Mouse (Mus musculus): ENCODE measurements around the gene Mfng. TPM values are rescaled to one million over a fixed set of nuclear protein-coding genes. Genes with fewer than 3 reads are reported as not detected.

The Mfng gene
- polyA plus RNA-seq, 1 experiment from 2014 or later, result 13.7 TPM

GRCm38 (mm10) chr15:78785258-78785657 lies 12.0 kb upstream of the Mfng start:
- no peak overlapping the region for H3K27ac ChIP-seq (replicated peaks; ENCODE audit: low read depth, low read length)
- H3K9me3 ChIP-seq (ENCODE audit: control insufficient read depth, low read length), result no peaks in the 10 kb centered on the region
- WGBS, result 87% methylated on average over 7 of the region's 7 CpGs
- ATAC-seq (ENCODE audit: low read depth), result no peak
- no peaks in the 10 kb centered on the region for H3K36me3 ChIP-seq (ENCODE audit: control insufficient read depth, insufficient read depth, low read length)
- no peaks in the 10 kb centered on the region for H3K4me1 ChIP-seq (ENCODE audit: control insufficient read depth, insufficient read depth, low read length)
- H3K4me2 ChIP-seq (ENCODE audit: low read depth, low read length), result no peak overlapping the region
- no peak overlapping the region for H3K4me3 ChIP-seq (ENCODE audit: low read depth, low read length)
- H3K9ac ChIP-seq (ENCODE audit: low read depth, low read length), result no peak overlapping the region
- no peak for DNase-seq (ENCODE audit: low spot score)
- H3K27me3 ChIP-seq (replicated peaks; ENCODE audit: control insufficient read depth, insufficient read depth, low read length), result no peaks in the 10 kb centered on the region

- no peaks in the 10 kb centered on the region for H3K36me3 ChIP-seq (ENCODE audit: control insufficient read depth, insufficient read depth, low read length)
- no peak overlapping the region for H3K27ac ChIP-seq (replicated peaks; ENCODE audit: low read depth, low read length)
- H3K9ac ChIP-seq (ENCODE audit: low read depth, low read length), result no peak overlapping the region
- WGBS, result 61% methylated on average over 5 of the region's 5 CpGs
- H3K27me3 ChIP-seq (replicated peaks; ENCODE audit: control insufficient read depth, insufficient read depth, low read length), result no peaks in the 10 kb centered on the region
- H3K9me3 ChIP-seq (ENCODE audit: control insufficient read depth, low read length), result no peaks in the 10 kb centered on the region
- DNase-seq (ENCODE audit: low spot score) (no peak), ATAC-seq (ENCODE audit: low read depth) (no peak)
- no peak overlapping the region for H3K4me2 ChIP-seq (ENCODE audit: low read depth, low read length)
- H3K4me3 ChIP-seq (ENCODE audit: low read depth, low read length), result no peak overlapping the region
- no peaks in the 10 kb centered on the region for H3K4me1 ChIP-seq (ENCODE audit: control insufficient read depth, insufficient read depth, low read length)
Observed at GRCm38 (mm10) chr15:78784520-78784919, 11.2 kb upstream of the Mfng start.

DNA sequence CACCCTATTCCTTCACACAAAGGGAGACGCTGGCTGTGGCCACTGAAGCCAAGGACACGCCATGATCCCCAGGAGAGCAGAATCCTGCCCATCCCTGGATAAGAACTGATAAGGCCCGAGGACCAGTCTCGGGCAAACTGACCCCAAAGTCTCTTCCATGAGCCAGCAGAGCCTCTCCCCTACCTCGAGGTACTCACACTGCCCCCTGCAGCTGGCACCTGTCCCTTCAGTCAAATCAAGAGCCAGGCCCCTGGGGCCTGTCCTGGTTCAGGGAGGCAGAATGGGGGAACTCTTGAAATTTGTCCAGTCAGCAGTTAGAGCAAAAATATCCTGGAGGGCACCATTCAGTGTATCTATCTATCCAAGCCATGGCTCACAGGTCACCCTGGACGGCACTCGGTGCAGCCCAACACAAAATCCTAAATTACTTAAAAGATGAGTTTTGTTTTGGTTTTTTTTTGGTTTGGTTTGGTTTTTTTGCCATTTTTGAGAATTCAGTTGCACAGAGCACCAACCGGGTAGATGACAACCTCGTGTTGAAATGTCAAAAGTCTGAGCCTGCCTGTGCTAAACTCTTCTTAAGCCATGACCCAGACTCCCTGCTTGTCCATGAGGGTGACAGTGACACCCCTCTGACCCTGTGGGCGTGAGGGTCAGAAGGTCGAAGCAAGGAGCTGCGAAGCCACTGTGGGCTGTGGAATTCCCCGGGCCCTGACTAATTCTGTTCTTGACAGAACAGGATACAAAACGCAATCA lies 9.3 kb upstream of the Mfng start:
- ATAC-seq (ENCODE audit: low read depth) (no peak), DNase-seq (ENCODE audit: low spot score) (no peak)
- WGBS, result 63% methylated on average over 14 of the region's 14 CpGs
- H3K27me3 ChIP-seq (replicated peaks; ENCODE audit: control insufficient read depth, insufficient read depth, low read length), result no peaks in the 10 kb centered on the region
- H3K27ac ChIP-seq (replicated peaks; ENCODE audit: low read depth, low read length), result no peak overlapping the region
- no peaks in the 10 kb centered on the region for H3K4me1 ChIP-seq (ENCODE audit: control insufficient read depth, insufficient read depth, low read length)
- H3K9ac ChIP-seq (ENCODE audit: low read depth, low read length), result no peak overlapping the region
- no peaks in the 10 kb centered on the region for H3K9me3 ChIP-seq (ENCODE audit: control insufficient read depth, low read length)
- H3K36me3 ChIP-seq (ENCODE audit: control insufficient read depth, insufficient read depth, low read length), result no peaks in the 10 kb centered on the region
- no peak overlapping the region for H3K4me3 ChIP-seq (ENCODE audit: low read depth, low read length)
- no peak overlapping the region for H3K4me2 ChIP-seq (ENCODE audit: low read depth, low read length)

DNA sequence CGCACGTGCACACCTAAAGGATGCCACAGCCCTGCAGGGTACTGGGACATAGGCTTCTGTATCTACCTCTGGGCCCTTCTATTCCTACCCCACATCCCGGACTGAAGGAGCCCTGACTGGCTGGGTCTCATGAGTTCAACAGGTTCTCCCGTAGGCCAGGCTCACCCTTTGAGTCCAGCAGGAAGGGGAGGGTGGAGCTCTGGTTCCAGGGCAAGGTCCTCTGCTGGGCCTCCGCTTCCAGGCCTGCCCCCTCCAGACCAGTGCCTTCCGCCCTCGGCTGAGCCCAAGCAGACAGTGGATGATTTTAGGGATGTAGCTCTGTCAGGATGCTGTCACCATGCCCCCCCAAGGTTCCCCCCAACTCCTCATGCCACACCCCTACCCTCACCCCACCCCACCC lies 7.6 kb upstream of the Mfng start:
- no peak for ATAC-seq (ENCODE audit: low read depth)

DNA sequence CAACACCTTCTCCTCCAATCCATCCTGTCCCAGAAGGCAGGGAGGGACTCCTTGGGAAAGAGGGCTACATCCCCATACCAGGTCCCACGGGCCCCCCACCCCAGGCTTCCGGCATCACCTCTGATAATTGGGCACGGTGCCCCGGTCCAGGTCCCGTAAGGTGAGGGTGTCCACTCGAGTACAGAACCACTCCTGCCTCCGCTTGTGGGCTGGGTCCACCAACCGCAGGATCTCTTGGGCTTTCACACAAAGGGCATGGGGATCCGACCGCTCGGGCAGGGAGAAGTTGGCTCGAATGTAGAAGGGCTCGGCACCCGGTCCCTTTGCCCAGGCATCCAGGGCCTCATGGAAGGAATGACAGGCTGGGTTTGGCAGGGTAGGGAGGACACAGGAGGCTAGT lies 7.1 kb upstream of the Mfng start:
- no peaks in the 10 kb centered on the region for H3K9me3 ChIP-seq (ENCODE audit: control insufficient read depth, low read length)
- no peak overlapping the region for H3K4me3 ChIP-seq (ENCODE audit: low read depth, low read length)
- H3K9ac ChIP-seq (ENCODE audit: low read depth, low read length), result no peak overlapping the region
- WGBS, result 93% methylated on average over 14 of the region's 14 CpGs
- H3K27ac ChIP-seq (replicated peaks; ENCODE audit: low read depth, low read length), result no peak overlapping the region
- no peak overlapping the region for H3K4me2 ChIP-seq (ENCODE audit: low read depth, low read length)
- H3K36me3 ChIP-seq (ENCODE audit: control insufficient read depth, insufficient read depth, low read length), result no peaks in the 10 kb centered on the region
- ATAC-seq (ENCODE audit: low read depth) (no peak), DNase-seq (ENCODE audit: low spot score) (no peak)
- no peaks in the 10 kb centered on the region for H3K27me3 ChIP-seq (replicated peaks; ENCODE audit: control insufficient read depth, insufficient read depth, low read length)
- no peaks in the 10 kb centered on the region for H3K4me1 ChIP-seq (ENCODE audit: control insufficient read depth, insufficient read depth, low read length)

More for the DNA sequence above, 7.6 kb upstream of the Mfng start:
- Histone ChIP-seq H3K4me2 (ENCODE audit: low read depth, low read length) (no peak overlapping the region), H3K27ac (replicated peaks; ENCODE audit: low read depth, low read length) (no peak overlapping the region), H3K4me1 (ENCODE audit: control insufficient read depth, insufficient read depth, low read length) (no peaks in the 10 kb centered on the region), H3K9ac (ENCODE audit: low read depth, low read length) (no peak overlapping the region), H3K27me3 (replicated peaks; ENCODE audit: control insufficient read depth, insufficient read depth, low read length) (no peaks in the 10 kb centered on the region), H3K9me3 (ENCODE audit: control insufficient read depth, low read length) (no peaks in the 10 kb centered on the region), H3K36me3 (ENCODE audit: control insufficient read depth, insufficient read depth, low read length) (no peaks in the 10 kb centered on the region), H3K4me3 (ENCODE audit: low read depth, low read length) (no peak overlapping the region)
- 82% methylated on average over 7 of the region's 7 CpGs for WGBS
- no peak for DNase-seq (ENCODE audit: low spot score)

DNA sequence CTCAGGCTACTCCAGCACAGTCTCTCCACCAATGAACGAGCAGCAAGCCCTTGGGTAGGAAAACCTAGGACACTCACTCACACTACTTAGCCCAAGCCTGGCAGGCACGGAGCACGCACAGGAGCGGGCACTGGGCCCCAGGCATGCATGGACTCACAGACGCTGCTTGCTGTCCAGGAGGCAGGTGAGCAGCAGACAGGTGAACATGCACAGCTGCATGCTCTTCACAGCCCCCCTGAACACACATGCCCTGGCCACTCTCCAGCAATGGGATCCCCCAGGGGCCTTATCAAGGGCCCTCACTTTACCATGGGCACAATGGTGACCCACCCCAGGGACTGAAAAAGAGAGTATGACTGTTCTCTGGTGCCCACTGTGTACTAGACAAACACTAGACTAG lies 6.4 kb upstream of the Mfng start:
- 83% methylated on average over 5 of the region's 5 CpGs for WGBS
- Histone ChIP-seq H3K4me2 (ENCODE audit: low read depth, low read length) (no peak overlapping the region), H3K27me3 (replicated peaks; ENCODE audit: control insufficient read depth, insufficient read depth, low read length) (no peaks in the 10 kb centered on the region), H3K9ac (ENCODE audit: low read depth, low read length) (no peak overlapping the region), H3K9me3 (ENCODE audit: control insufficient read depth, low read length) (no peaks in the 10 kb centered on the region), H3K4me1 (ENCODE audit: control insufficient read depth, insufficient read depth, low read length) (no peaks in the 10 kb centered on the region; the same call in 1 of the 2 replicates), H3K36me3 (ENCODE audit: control insufficient read depth, insufficient read depth, low read length) (no peaks in the 10 kb centered on the region), H3K27ac (replicated peaks; ENCODE audit: low read depth, low read length) (no peak overlapping the region), H3K4me3 (ENCODE audit: low read depth, low read length) (no peak overlapping the region)
- DNase-seq (ENCODE audit: low spot score) (no peak), ATAC-seq (ENCODE audit: low read depth) (no peak)

- no peak for ATAC-seq (ENCODE audit: low read depth)
- no peak overlapping the region for H3K9ac ChIP-seq (ENCODE audit: low read depth, low read length)
- no peak overlapping the region for H3K27ac ChIP-seq (replicated peaks; ENCODE audit: low read depth, low read length)
- no peaks in the 10 kb centered on the region for H3K9me3 ChIP-seq (ENCODE audit: control insufficient read depth, low read length)
- WGBS, result 61% methylated on average over 7 of the region's 8 CpGs
- H3K36me3 ChIP-seq (ENCODE audit: control insufficient read depth, insufficient read depth, low read length), result no peaks in the 10 kb centered on the region
- no peak overlapping the region for H3K4me3 ChIP-seq (ENCODE audit: low read depth, low read length)
- DNase-seq (ENCODE audit: low spot score), result no peak
- H3K4me2 ChIP-seq (ENCODE audit: low read depth, low read length), result no peak overlapping the region
- no peaks in the 10 kb centered on the region; the same call in 1 of the 2 replicates for H3K4me1 ChIP-seq (ENCODE audit: control insufficient read depth, insufficient read depth, low read length)
- H3K27me3 ChIP-seq (replicated peaks; ENCODE audit: control insufficient read depth, insufficient read depth, low read length), result no peaks in the 10 kb centered on the region
Observed at GRCm38 (mm10) chr15:78779253-78779652, 6.0 kb upstream of the Mfng start.

GRCm38 (mm10) chr15:78778077-78778870 lies 5.0 kb upstream of the Mfng start:
- Histone ChIP-seq H3K4me2 (ENCODE audit: low read depth, low read length) (no peak overlapping the region), H3K9me3 (ENCODE audit: control insufficient read depth, low read length) (no peaks in the 10 kb centered on the region), H3K27ac (replicated peaks; ENCODE audit: low read depth, low read length) (no peak overlapping the region), H3K4me3 (ENCODE audit: low read depth, low read length) (no peak overlapping the region), H3K4me1 (ENCODE audit: control insufficient read depth, insufficient read depth, low read length) (peaks cover 4% of the 10 kb centered on the region; the same call in 1 of the 2 replicates), H3K9ac (ENCODE audit: low read depth, low read length) (no peak overlapping the region), H3K27me3 (replicated peaks; ENCODE audit: control insufficient read depth, insufficient read depth, low read length) (no peaks in the 10 kb centered on the region), H3K36me3 (ENCODE audit: control insufficient read depth, insufficient read depth, low read length) (no peaks in the 10 kb centered on the region)
- ATAC-seq (ENCODE audit: low read depth), result peak; percentile 39; the same call in 1 of the 2 replicates
- 51% methylated on average over 13 of the region's 15 CpGs for WGBS
- peak; percentile 86 for DNase-seq (ENCODE audit: low spot score)
